In the genomic region with DNA sequence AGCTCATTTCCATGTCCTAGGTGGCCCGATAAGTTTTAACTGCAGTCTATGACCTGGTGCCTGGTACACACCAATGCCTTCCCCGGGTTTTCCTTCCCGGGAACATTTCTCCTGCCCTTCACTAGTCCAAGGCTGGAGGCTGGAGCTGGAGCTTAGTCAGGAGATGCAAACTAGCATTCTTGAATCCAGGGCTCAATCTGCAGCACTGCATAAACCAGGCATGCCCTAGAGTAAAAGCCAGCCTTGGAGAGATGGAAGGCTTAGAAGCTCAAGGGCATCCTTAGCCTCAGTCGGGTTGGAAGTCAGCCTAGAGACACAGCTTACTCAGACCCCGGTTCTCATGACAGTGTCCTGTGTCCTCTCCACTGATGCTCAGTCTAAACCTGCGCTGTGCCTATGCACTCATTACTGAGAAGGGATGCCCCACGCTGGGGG, we compare ENCODE assay signal across 11 mouse cellular contexts. TPM values are rescaled to one million over a fixed set of nuclear protein-coding genes. Genes with fewer than 3 reads are reported as not detected.
DNase-seq lines count a peak whose midpoint lies in the region; ATAC-seq and TF ChIP-seq lines count a peak whose summit lies in the region.
"Had no signal": no experiment of that assay in that cellular context is flagged by ENCODE, and none has a peak within 500 bp of the region (broad histone marks: within the 10 kb centered on the region; RNA-seq: fewer than 3 reads in every experiment).

No protein-coding gene starts in this region.

- intact Hi-C loops in heart, postnatal 10 days (cut with DNase I) = no loop called here
- intact Hi-C loops in left cerebral cortex, postnatal 4 days (cut with DNase I) = loop anchor here (10.0 kb wide), 1 partner anchor 458 kb away; no protein-coding TSS in a partner anchor

- no peaks in the 10 kb centered on the region for H3K79me2 ChIP-seq in CH12.LX (replicated peaks; ENCODE audit: control insufficient read depth, extremely low read depth, insufficient read depth, poor library complexity, severe bottlenecking)

- no peak for TF ChIP-seq EP300 in CH12.LX (IDR thresholded peaks at IDR 0.05; ENCODE audit: low read length)

- ATAC-seq in heart, embryonic 15.5 days (replicated peaks; ENCODE audit: insufficient number of reproducible peaks, insufficient read depth, low FRiP score, low read depth) = no peak
- no peak for ATAC-seq in embryonic facial prominence, embryonic 14.5 days (ENCODE audit: low read depth)
- ATAC-seq in limb, embryonic 15.5 days (ENCODE audit: insufficient number of reproducible peaks, low FRiP score, low TSS enrichment, low read depth) = no peak

- no peak for TF ChIP-seq RAD21 in CH12.LX (IDR thresholded peaks at IDR 0.05; ENCODE audit: low read depth, low read length)

- H3K4me3 ChIP-seq in heart, embryonic 15.5 days = peak overlapping the region; percentile 23; the same call in 1 of the 2 replicates
- no peak overlapping the region for H3K4me3 ChIP-seq in CH12.LX (replicated peaks in 1 of 3; ENCODE audit: low read depth in 2 of 3, low read length in 2 of 3, poor library complexity in 1 of 3)
- no peak overlapping the region for H3K4me3 ChIP-seq in embryonic facial prominence, embryonic 14.5 days (ENCODE audit: low read depth, low read length)
- no peak overlapping the region for H3K4me3 ChIP-seq in limb, embryonic 15.5 days
- H3K4me3 ChIP-seq: erythroblast, embryonic 14.5 days had no signal

- no peak overlapping the region for H3K9ac ChIP-seq in heart, embryonic 15.5 days
- no peak overlapping the region for H3K9ac ChIP-seq in CH12.LX (ENCODE audit: insufficient read depth, low read depth)
- no peak overlapping the region for H3K9ac ChIP-seq in embryonic facial prominence, embryonic 14.5 days (ENCODE audit: low read depth, low read length)
- no peak overlapping the region for H3K9ac ChIP-seq in limb, embryonic 15.5 days

- in situ Hi-C loops in CH12.LX (cut with MboI; ENCODE audit: low pct_ligation_motif_present, low pct_unique_long_range_greater_than_20kb, low sequenced_read_pairs) = loop anchor here (10.0 kb wide), 1 partner anchor 378 kb away; no protein-coding TSS in a partner anchor

- no peaks in the 10 kb centered on the region for H3K27me3 ChIP-seq in heart, embryonic 15.5 days
- peaks cover 12% of the 10 kb centered on the region for H3K27me3 ChIP-seq in CH12.LX (replicated peaks)
- H3K27me3 ChIP-seq in embryonic facial prominence, embryonic 14.5 days (replicated peaks; ENCODE audit: control insufficient read depth, insufficient read depth, low read length) = no peaks in the 10 kb centered on the region
- no peaks in the 10 kb centered on the region for H3K27me3 ChIP-seq in limb, embryonic 15.5 days

- no peak for DNase-seq in heart, postnatal 10 days
- no peak for DNase-seq in CH12.LX (ENCODE audit: extremely low read depth)
- no peak for DNase-seq in embryonic facial prominence, embryonic 14.5 days (ENCODE audit: low spot score)
- no peak for DNase-seq in left cerebral cortex, postnatal 4 days
- no peak for DNase-seq in frontal cortex, postnatal 36 days (ENCODE audit: low spot score in 2 of 2)
- DNase-seq in thymus, postnatal 25 days = no peak

- no peaks in the 10 kb centered on the region for H3K9me3 ChIP-seq in heart, embryonic 15.5 days (replicated peaks)
- peaks cover 2% of the 10 kb centered on the region for H3K9me3 ChIP-seq in CH12.LX (replicated peaks; ENCODE audit: low read length)
- no peaks in the 10 kb centered on the region for H3K9me3 ChIP-seq in embryonic facial prominence, embryonic 14.5 days (ENCODE audit: control insufficient read depth, low read length)
- no peaks in the 10 kb centered on the region for H3K9me3 ChIP-seq in limb, embryonic 15.5 days
- H3K9me3 ChIP-seq: G1E had no signal

- TF ChIP-seq POLR2A in CH12.LX (IDR thresholded peaks at IDR 0.05; ENCODE audit: low read depth, low read length) = no peak

- TF ChIP-seq CTCF in CH12.LX (conservative IDR thresholded peaks at IDR 0.05 in 1 of 2, IDR thresholded peaks at IDR 0.05 in 1 of 2; ENCODE audit: low read depth in 2 of 2, low read length in 2 of 2) = no peak

- WGBS in heart, embryonic 15.5 days = 49% methylated on average over 7 of the region's 7 CpGs
- WGBS in embryonic facial prominence, embryonic 14.5 days = 42% methylated on average over 7 of the region's 7 CpGs
- 43% methylated on average over 7 of the region's 7 CpGs for whole genome bisulfite sequencing in limb, embryonic 15.5 days

- no peaks in the 10 kb centered on the region for H3K36me3 ChIP-seq in heart, embryonic 15.5 days
- no peaks in the 10 kb centered on the region for H3K36me3 ChIP-seq in CH12.LX (replicated peaks in 1 of 2; ENCODE audit: control insufficient read depth in 1 of 2, insufficient read depth in 1 of 2, low read length in 1 of 2)
- H3K36me3 ChIP-seq in embryonic facial prominence, embryonic 14.5 days (ENCODE audit: control insufficient read depth, insufficient read depth, low read length) = no peaks in the 10 kb centered on the region
- no peaks in the 10 kb centered on the region for H3K36me3 ChIP-seq in limb, embryonic 15.5 days
- H3K36me3 ChIP-seq: G1E had no signal

- H3K4me2 ChIP-seq in heart, embryonic 15.5 days = peak overlapping the region; percentile 58
- 0 out of 2 replicates have a peak overlapping the region, but pooled peaks have one; percentile 0 for H3K4me2 ChIP-seq in CH12.LX (ENCODE audit: insufficient read depth, low read depth, poor library complexity, severe bottlenecking)
- peak overlapping the region; percentile 42 for H3K4me2 ChIP-seq in embryonic facial prominence, embryonic 14.5 days (ENCODE audit: low read depth, low read length)
- H3K4me2 ChIP-seq in limb, embryonic 15.5 days = peak overlapping the region; percentile 42; the same call in 1 of the 2 replicates

- peaks cover 16% of the 10 kb centered on the region for H3K4me1 ChIP-seq in heart, embryonic 15.5 days (replicated peaks)
- peaks cover 9 to 12% of the 10 kb centered on the region in 2 experiments for H3K4me1 ChIP-seq in CH12.LX (ENCODE audit: control insufficient read depth in 1 of 2, insufficient read depth in 2 of 2)
- peaks cover 14% of the 10 kb centered on the region for H3K4me1 ChIP-seq in embryonic facial prominence, embryonic 14.5 days (ENCODE audit: control insufficient read depth, insufficient read depth, low read length)
- H3K4me1 ChIP-seq in limb, embryonic 15.5 days = peaks cover 20% of the 10 kb centered on the region

- no peak overlapping the region for H3K27ac ChIP-seq in heart, embryonic 15.5 days
- no peak overlapping the region for H3K27ac ChIP-seq in CH12.LX (ENCODE audit: insufficient read depth, low read depth)
- H3K27ac ChIP-seq in embryonic facial prominence, embryonic 14.5 days (replicated peaks; ENCODE audit: low read depth, low read length) = peak overlapping the region; percentile 59
- peak overlapping the region; percentile 81 for H3K27ac ChIP-seq in limb, embryonic 15.5 days

- dilution Hi-C loops in CH12.LX (cut with MboI; ENCODE audit: extremely low pct_ligation_motif_present, extremely low pct_unique_long_range_greater_than_20kb, low sequenced_read_pairs) = no loop called here

TF ChIP-seq in CH12.LX, 34 proteins besides CTCF, POLR2A, EP300 and RAD21:
- no peak for TF ChIP-seq MAZ (IDR thresholded peaks at IDR 0.05; ENCODE audit: low read depth, low read length)
- no peak for TF ChIP-seq MXI1 (IDR thresholded peaks at IDR 0.05; ENCODE audit: low read depth, low read length)
- no peak for TF ChIP-seq ELF1 (IDR thresholded peaks at IDR 0.05; ENCODE audit: low read depth, low read length)
- no peak for TF ChIP-seq BHLHE40 (IDR thresholded peaks at IDR 0.05; ENCODE audit: low read depth, low read length)

RNA-seq across cellular contexts. Expression of gene Fgfr4, which starts 19.9 kb away (rescaled TPM):
- 0.72 and 2.0 TPM in 2 replicates for polyA plus RNA-seq in heart, embryonic 15.5 days (2015; fragmentation: Nextera tagmentation; extraction: Ambion mirVana)
- under 1 TPM; 0.30 to 0.53 TPM for total RNA-seq in heart, postnatal 10 days (2021)
- total RNA-seq in CH12.LX (2012; rRNA removed) (not detected in 2 replicates), CH12.LX (2014; rRNA removed) (not detected in 2 replicates)
- not detected in 2 replicates for polyA plus RNA-seq in CH12.LX (2012; ENCODE audit: insufficient read length, low read depth)
- 16.4 and 19.9 TPM in 2 replicates for polyA plus RNA-seq in embryonic facial prominence, embryonic 14.5 days (2014; fragmentation: Nextera tagmentation; extraction: Ambion mirVana)
- polyA plus RNA-seq in limb, embryonic 15.5 days (2015; fragmentation: Nextera tagmentation; extraction: Ambion mirVana) = 8.2 and 14.2 TPM in 2 replicates
- total RNA-seq in left cerebral cortex, postnatal 4 days (2021) = 1 to 10 TPM; 1.1 TPM
- polyA plus RNA-seq: G1E had no signal

RNA-seq across cellular contexts. Expression of gene Nsd1, which starts 37.2 kb away (rescaled TPM):
- polyA plus RNA-seq in heart, embryonic 15.5 days (2015; fragmentation: Nextera tagmentation; extraction: Ambion mirVana) = 41.5 and 42.5 TPM in 2 replicates
- total RNA-seq in heart, postnatal 10 days (2021) = 10 to 100 TPM; 88.2 to 97.9 TPM
- total RNA-seq in CH12.LX (2012; rRNA removed) = 13.8 and 14.6 TPM in 2 replicates
- total RNA-seq in CH12.LX (2014; rRNA removed) = 11.2 and 11.8 TPM in 2 replicates
- 12.6 and 13.0 TPM in 2 replicates for polyA plus RNA-seq in CH12.LX (2012; ENCODE audit: insufficient read length, low read depth)
- polyA plus RNA-seq in embryonic facial prominence, embryonic 14.5 days (2014; fragmentation: Nextera tagmentation; extraction: Ambion mirVana) = 55.0 and 58.7 TPM in 2 replicates
- 52.4 and 55.8 TPM in 2 replicates for polyA plus RNA-seq in limb, embryonic 15.5 days (2015; fragmentation: Nextera tagmentation; extraction: Ambion mirVana)
- 100 to 1,000 TPM; 155 to 163 TPM for total RNA-seq in left cerebral cortex, postnatal 4 days (2021)

RNA-seq across cellular contexts. Expression of gene Gm17617, which starts 39.0 kb away (rescaled TPM):
- not detected in 2 replicates for polyA plus RNA-seq in heart, embryonic 15.5 days (2015; fragmentation: Nextera tagmentation; extraction: Ambion mirVana)
- not detected for total RNA-seq in heart, postnatal 10 days (2021)
- not detected in 2 replicates for total RNA-seq in CH12.LX (2012; rRNA removed)
- total RNA-seq in CH12.LX (2014; rRNA removed) = not detected in 2 replicates
- polyA plus RNA-seq in CH12.LX (2012; ENCODE audit: insufficient read length, low read depth) = not detected in 2 replicates
- not detected in 2 replicates for polyA plus RNA-seq in embryonic facial prominence, embryonic 14.5 days (2014; fragmentation: Nextera tagmentation; extraction: Ambion mirVana)
- polyA plus RNA-seq in limb, embryonic 15.5 days (2015; fragmentation: Nextera tagmentation; extraction: Ambion mirVana) = not detected in 2 replicates
- total RNA-seq in left cerebral cortex, postnatal 4 days (2021) = not detected
- total RNA-seq: G1E; layer of hippocampus, adult 8-10 months had no signal
- polyA plus RNA-seq: erythroblast, embryonic 14.5 days; G1E had no signal

Comparison
In these comparisons a context has a peak if more than half of its experiments do, and no peak if none do; other contexts are left out.
1. H3K27ac ChIP-seq: peak in embryonic facial prominence, embryonic 14.5 days (single experiment) and limb, embryonic 15.5 days (single experiment); none in heart, embryonic 15.5 days (single experiment) and CH12.LX (single experiment).
2. H3K4me2 ChIP-seq: peak in every context shown above with its lines; median percentile 58 in heart, embryonic 15.5 days; 42 in embryonic facial prominence, embryonic 14.5 days; 42 in limb, embryonic 15.5 days; 0 in CH12.LX.